ENCODE assay signal across 36 mouse cellular contexts in the genomic region with DNA sequence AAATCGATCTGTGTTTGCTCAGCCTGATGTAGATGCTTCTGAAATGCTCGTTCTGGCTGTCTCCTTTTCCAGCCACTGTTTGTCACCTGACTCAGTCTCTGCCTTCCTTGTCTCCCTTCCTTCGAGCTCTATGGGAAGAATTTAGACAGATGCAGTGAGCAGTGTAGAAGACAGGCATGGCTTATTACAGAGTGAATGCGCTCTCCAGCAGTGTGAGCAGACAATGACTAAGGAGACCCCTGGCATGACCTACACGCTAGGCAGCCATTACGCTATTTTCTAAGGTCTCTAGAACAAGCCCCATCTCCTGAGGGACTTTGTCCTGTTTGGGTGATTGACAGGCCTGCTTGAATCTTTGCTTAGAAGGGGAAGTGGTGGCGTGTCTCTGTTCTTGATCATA. TPM values are rescaled to one million over a fixed set of nuclear protein-coding genes. Genes with fewer than 3 reads are reported as not detected.
DNase-seq lines count a peak whose midpoint lies in the region; ATAC-seq and TF ChIP-seq lines count a peak whose summit lies in the region.
"Had no signal": no experiment of that assay in that cellular context is flagged by ENCODE, and none has a peak within 500 bp of the region (broad histone marks: within the 10 kb centered on the region; RNA-seq: fewer than 3 reads in every experiment).

No protein-coding gene starts in this region.

- no peak for DNase-seq in forebrain, embryonic 11.5 days (ENCODE audit: low spot score)
- DNase-seq in midbrain, embryonic 11.5 days (ENCODE audit: low spot score, missing footprints): peak; percentile 82
- no peak for DNase-seq in midbrain, embryonic 10.5 days (ENCODE audit: low spot score)
- DNase-seq in midbrain, embryonic 14.5 days: peak; percentile 41
- no peak for DNase-seq in left cerebral cortex, postnatal 14 days (ENCODE audit: low spot score in 2 of 2)
- no peak for DNase-seq in gastrocnemius, adult 2 months
- DNase-seq: adrenal gland, postnatal 36 days; cerebellum, adult 11 months; cerebellum, postnatal 10 days; gastrocnemius, postnatal 10 days; heart, adult 11 months; heart, postnatal 10 days; kidney, adult 18-20 months; liver; lung, postnatal 36 days; right cerebral cortex, postnatal 14 days; thymus, adult 2 months; thymus, postnatal 4 days had no signal

- H3K4me3 ChIP-seq in forebrain, embryonic 15.5 days: no peak overlapping the region
- no peak overlapping the region for H3K4me3 ChIP-seq in forebrain, embryonic 11.5 days (ENCODE audit: low read depth, low read length)
- no peak overlapping the region for H3K4me3 ChIP-seq in midbrain, embryonic 11.5 days (ENCODE audit: low read depth, low read length)
- H3K4me3 ChIP-seq in midbrain, embryonic 10.5 days: no peak overlapping the region
- H3K4me3 ChIP-seq in hindbrain, embryonic 13.5 days: no peak overlapping the region
- no peak overlapping the region for H3K4me3 ChIP-seq in midbrain, embryonic 14.5 days (replicated peaks; ENCODE audit: low read depth, low read length)
- H3K4me3 ChIP-seq in gastrocnemius, adult 2 months: no peak overlapping the region
- H3K4me3 ChIP-seq: embryonic facial prominence, embryonic 13.5 days; erythroblast, embryonic 14.5 days; heart, embryonic 12.5 days; limb, embryonic 10.5 days; liver, embryonic 15.5 days; lung, embryonic 15.5 days; myocyte had no signal

- ATAC-seq in forebrain, embryonic 15.5 days (replicated peaks): 0 out of 2 replicates have a peak, but pooled peaks have one; percentile 26
- no peak for ATAC-seq in forebrain, embryonic 11.5 days (replicated peaks; ENCODE audit: low FRiP score)
- ATAC-seq in midbrain, embryonic 11.5 days (ENCODE audit: low FRiP score): no peak
- peak; percentile 54; the same call in 1 of the 2 replicates for ATAC-seq in hindbrain, embryonic 13.5 days (ENCODE audit: low FRiP score)
- no peak for ATAC-seq in midbrain, embryonic 14.5 days (ENCODE audit: low FRiP score, low TSS enrichment)

- TF ChIP-seq CTCF in gastrocnemius, adult 2 months (IDR thresholded peaks at IDR 0.05): no peak

- H3K4me1 ChIP-seq in forebrain, embryonic 15.5 days: no peaks in the 10 kb centered on the region
- H3K4me1 ChIP-seq in forebrain, embryonic 11.5 days (replicated peaks; ENCODE audit: control insufficient read depth, insufficient read depth, low read length): 0 out of 2 replicates have a peak, but pooled peaks cover 4% of the 10 kb centered on the region
- H3K4me1 ChIP-seq in midbrain, embryonic 11.5 days (ENCODE audit: control insufficient read depth, insufficient read depth, low read length): 0 out of 2 replicates have a peak, but pooled peaks cover 3% of the 10 kb centered on the region
- H3K4me1 ChIP-seq in midbrain, embryonic 10.5 days: peaks cover 13% of the 10 kb centered on the region
- H3K4me1 ChIP-seq in hindbrain, embryonic 13.5 days (replicated peaks): peaks cover 10% of the 10 kb centered on the region
- H3K4me1 ChIP-seq in midbrain, embryonic 14.5 days (ENCODE audit: control insufficient read depth, insufficient read depth, low read length): 0 out of 2 replicates have a peak, but pooled peaks cover 7% of the 10 kb centered on the region
- H3K4me1 ChIP-seq: embryonic facial prominence, embryonic 13.5 days; heart, embryonic 12.5 days; liver, embryonic 15.5 days; lung, embryonic 15.5 days had no signal

- no peak overlapping the region for H3K4me2 ChIP-seq in forebrain, embryonic 15.5 days (replicated peaks)
- H3K4me2 ChIP-seq in forebrain, embryonic 11.5 days (ENCODE audit: low read depth, low read length, severe bottlenecking): no peak overlapping the region
- H3K4me2 ChIP-seq in midbrain, embryonic 11.5 days: no peak overlapping the region
- H3K4me2 ChIP-seq in hindbrain, embryonic 13.5 days: no peak overlapping the region
- H3K4me2 ChIP-seq in midbrain, embryonic 14.5 days (ENCODE audit: low read length): no peak overlapping the region
- H3K4me2 ChIP-seq: embryonic facial prominence, embryonic 13.5 days; heart, embryonic 12.5 days; liver, embryonic 15.5 days; lung, embryonic 15.5 days had no signal

- WGBS in forebrain, embryonic 15.5 days: 58% methylated on average over 7 of the region's 7 CpGs
- WGBS in forebrain, embryonic 11.5 days: 60% methylated on average over 7 of the region's 7 CpGs
- WGBS in midbrain, embryonic 11.5 days: 58% methylated on average over 7 of the region's 7 CpGs
- WGBS in midbrain, embryonic 10.5 days: 59% methylated on average over 7 of the region's 7 CpGs
- 43% methylated on average over 7 of the region's 7 CpGs for WGBS in hindbrain, embryonic 13.5 days
- WGBS in midbrain, embryonic 14.5 days: 40% methylated on average over 7 of the region's 7 CpGs

- no peaks in the 10 kb centered on the region for H3K27me3 ChIP-seq in forebrain, embryonic 15.5 days
- H3K27me3 ChIP-seq in forebrain, embryonic 11.5 days (ENCODE audit: control insufficient read depth, insufficient read depth, low read length): no peaks in the 10 kb centered on the region
- H3K27me3 ChIP-seq in midbrain, embryonic 11.5 days (ENCODE audit: control insufficient read depth, insufficient read depth, low read length): no peaks in the 10 kb centered on the region
- no peaks in the 10 kb centered on the region for H3K27me3 ChIP-seq in midbrain, embryonic 10.5 days (ENCODE audit: low read depth, poor library complexity, severe bottlenecking)
- H3K27me3 ChIP-seq in hindbrain, embryonic 13.5 days: no peaks in the 10 kb centered on the region
- no peaks in the 10 kb centered on the region for H3K27me3 ChIP-seq in midbrain, embryonic 14.5 days (ENCODE audit: control insufficient read depth, insufficient read depth, low read length)
- H3K27me3 ChIP-seq: embryonic facial prominence, embryonic 13.5 days; heart, embryonic 12.5 days; liver, embryonic 15.5 days; lung, embryonic 15.5 days had no signal

- H3K9me3 ChIP-seq in forebrain, embryonic 15.5 days: no peaks in the 10 kb centered on the region
- no peaks in the 10 kb centered on the region for H3K9me3 ChIP-seq in forebrain, embryonic 11.5 days (ENCODE audit: control insufficient read depth, low read length)
- no peaks in the 10 kb centered on the region for H3K9me3 ChIP-seq in midbrain, embryonic 11.5 days (ENCODE audit: control insufficient read depth, low read length)
- H3K9me3 ChIP-seq in midbrain, embryonic 10.5 days (replicated peaks): no peaks in the 10 kb centered on the region
- H3K9me3 ChIP-seq in hindbrain, embryonic 13.5 days: no peaks in the 10 kb centered on the region
- H3K9me3 ChIP-seq in midbrain, embryonic 14.5 days (ENCODE audit: control insufficient read depth, low read length): no peaks in the 10 kb centered on the region
- H3K9me3 ChIP-seq: embryonic facial prominence, embryonic 13.5 days; heart, embryonic 12.5 days; limb, embryonic 10.5 days; liver, embryonic 15.5 days; lung, embryonic 15.5 days had no signal

- no peak overlapping the region for H3K27ac ChIP-seq in forebrain, embryonic 15.5 days (replicated peaks)
- no peak overlapping the region for H3K27ac ChIP-seq in forebrain, embryonic 11.5 days (ENCODE audit: low read depth, low read length)
- H3K27ac ChIP-seq in midbrain, embryonic 11.5 days (ENCODE audit: low read depth, low read length): no peak overlapping the region
- H3K27ac ChIP-seq in midbrain, embryonic 10.5 days (replicated peaks): no peak overlapping the region
- no peak overlapping the region for H3K27ac ChIP-seq in hindbrain, embryonic 13.5 days
- H3K27ac ChIP-seq in midbrain, embryonic 14.5 days (replicated peaks; ENCODE audit: low read depth, low read length): no peak overlapping the region
- no peak overlapping the region for H3K27ac ChIP-seq in gastrocnemius, adult 2 months
- H3K27ac ChIP-seq: embryonic facial prominence, embryonic 13.5 days; kidney, postnatal 0 days; limb, embryonic 10.5 days; liver, embryonic 15.5 days; lung, embryonic 15.5 days; stomach, postnatal 0 days had no signal

- no peak overlapping the region for H3K9ac ChIP-seq in forebrain, embryonic 15.5 days (replicated peaks)
- H3K9ac ChIP-seq in forebrain, embryonic 11.5 days (ENCODE audit: low read length): no peak overlapping the region
- no peak overlapping the region for H3K9ac ChIP-seq in midbrain, embryonic 11.5 days (ENCODE audit: low read length)
- no peak overlapping the region for H3K9ac ChIP-seq in hindbrain, embryonic 13.5 days
- H3K9ac ChIP-seq in midbrain, embryonic 14.5 days (replicated peaks; ENCODE audit: low read length): no peak overlapping the region
- H3K9ac ChIP-seq: embryonic facial prominence, embryonic 13.5 days; heart, embryonic 12.5 days; liver, embryonic 15.5 days; lung, embryonic 15.5 days had no signal

- intact Hi-C loops in left cerebral cortex, postnatal 14 days (cut with DNase I): loop anchor here (5.0 kb wide), 1 partner anchor 76 kb away; no protein-coding TSS in a partner anchor
- intact Hi-C loops in gastrocnemius, adult 2 months (cut with DNase I): no loop called here

- no peaks in the 10 kb centered on the region for H3K36me3 ChIP-seq in forebrain, embryonic 15.5 days
- H3K36me3 ChIP-seq in forebrain, embryonic 11.5 days (ENCODE audit: control insufficient read depth, insufficient read depth, low read length): no peaks in the 10 kb centered on the region
- no peaks in the 10 kb centered on the region for H3K36me3 ChIP-seq in midbrain, embryonic 11.5 days (ENCODE audit: control insufficient read depth, insufficient read depth, low read length)
- no peaks in the 10 kb centered on the region for H3K36me3 ChIP-seq in midbrain, embryonic 10.5 days
- H3K36me3 ChIP-seq in hindbrain, embryonic 13.5 days: no peaks in the 10 kb centered on the region
- H3K36me3 ChIP-seq in midbrain, embryonic 14.5 days (ENCODE audit: control insufficient read depth, insufficient read depth, low read length): no peaks in the 10 kb centered on the region
- H3K36me3 ChIP-seq: embryonic facial prominence, embryonic 13.5 days; heart, embryonic 12.5 days; limb, embryonic 10.5 days; liver, embryonic 15.5 days; lung, embryonic 15.5 days had no signal

RNA-seq across cellular contexts. Expression of a gene that starts 20.7 kb away (rescaled TPM):
- polyA plus RNA-seq in forebrain, embryonic 15.5 days (2015; fragmentation: Nextera tagmentation; extraction: Ambion mirVana): not detected in 2 replicates
- polyA plus RNA-seq in forebrain, embryonic 11.5 days (2014; fragmentation: Nextera tagmentation; extraction: Ambion mirVana): 0.11 TPM in 1 of 2 replicates, not detected in the other
- not detected in 2 replicates for polyA plus RNA-seq in midbrain, embryonic 11.5 days (2014; fragmentation: Nextera tagmentation; extraction: Ambion mirVana)
- 0.05 TPM in 1 of 2 replicates, not detected in the other for polyA plus RNA-seq in midbrain, embryonic 10.5 days (2016; fragmentation: Nextera tagmentation; extraction: Ambion mirVana)
- not detected in 2 replicates for polyA plus RNA-seq in hindbrain, embryonic 13.5 days (2015; fragmentation: Nextera tagmentation; extraction: Ambion mirVana)
- polyA plus RNA-seq in midbrain, embryonic 14.5 days (2014; fragmentation: Nextera tagmentation; extraction: Ambion mirVana): not detected in 2 replicates
- total RNA-seq in left cerebral cortex, postnatal 14 days (2021): not detected
- total RNA-seq in gastrocnemius, adult 2 months (2021): not detected
- total RNA-seq: adrenal gland, adult 18-20 months; adrenal gland, postnatal 36 days; heart, postnatal 10 days; layer of hippocampus, adult 18-20 months; layer of hippocampus, postnatal 14 days; left cerebral cortex, adult 8-10 months; megakaryocyte-erythroid progenitor cell, adult 5-6 weeks; neutrophil, adult 5-6 weeks had no signal
- polyA plus RNA-seq: embryonic facial prominence, embryonic 13.5 days; erythroblast, embryonic 14.5 days; frontal cortex, adult 2 months; kidney, postnatal 0 days; limb, embryonic 10.5 days; liver, embryonic 15.5 days; stomach, postnatal 0 days had no signal

RNA-seq across cellular contexts. Expression of a gene that starts 24.0 kb away (rescaled TPM):
- 0.19 TPM in 1 of 2 replicates, not detected in the other for polyA plus RNA-seq in forebrain, embryonic 15.5 days (2015; fragmentation: Nextera tagmentation; extraction: Ambion mirVana)
- 0.08 and 0.12 TPM in 2 replicates for polyA plus RNA-seq in forebrain, embryonic 11.5 days (2014; fragmentation: Nextera tagmentation; extraction: Ambion mirVana)
- polyA plus RNA-seq in midbrain, embryonic 11.5 days (2014; fragmentation: Nextera tagmentation; extraction: Ambion mirVana): 0.15 TPM in 1 of 2 replicates, not detected in the other
- 0.10 and 0.25 TPM in 2 replicates for polyA plus RNA-seq in midbrain, embryonic 10.5 days (2016; fragmentation: Nextera tagmentation; extraction: Ambion mirVana)
- polyA plus RNA-seq in hindbrain, embryonic 13.5 days (2015; fragmentation: Nextera tagmentation; extraction: Ambion mirVana): 0.05 TPM in 1 of 2 replicates, not detected in the other
- polyA plus RNA-seq in midbrain, embryonic 14.5 days (2014; fragmentation: Nextera tagmentation; extraction: Ambion mirVana): 0.12 TPM in 1 of 2 replicates, not detected in the other
- total RNA-seq in left cerebral cortex, postnatal 14 days (2021): under 1 TPM in 1 of 2 experiments, not detected in 1; 0.15 TPM
- under 1 TPM; 0.10 to 0.11 TPM for total RNA-seq in gastrocnemius, adult 2 months (2021)
- total RNA-seq: adrenal gland, adult 18-20 months; layer of hippocampus, postnatal 14 days; megakaryocyte-erythroid progenitor cell, adult 5-6 weeks; neutrophil, adult 5-6 weeks had no signal
- polyA plus RNA-seq: erythroblast, embryonic 14.5 days; liver, embryonic 15.5 days; lung, embryonic 15.5 days; thymus, adult 2 months had no signal

RNA-seq across cellular contexts. Expression of a gene that starts 49.2 kb away (rescaled TPM):
- 20.9 and 21.4 TPM in 2 replicates for polyA plus RNA-seq in forebrain, embryonic 15.5 days (2015; fragmentation: Nextera tagmentation; extraction: Ambion mirVana)
- 53.3 and 53.6 TPM in 2 replicates for polyA plus RNA-seq in forebrain, embryonic 11.5 days (2014; fragmentation: Nextera tagmentation; extraction: Ambion mirVana)
- polyA plus RNA-seq in midbrain, embryonic 11.5 days (2014; fragmentation: Nextera tagmentation; extraction: Ambion mirVana): 41.1 and 46.3 TPM in 2 replicates
- polyA plus RNA-seq in midbrain, embryonic 10.5 days (2016; fragmentation: Nextera tagmentation; extraction: Ambion mirVana): 50.5 and 51.6 TPM in 2 replicates
- polyA plus RNA-seq in hindbrain, embryonic 13.5 days (2015; fragmentation: Nextera tagmentation; extraction: Ambion mirVana): 20.0 and 21.7 TPM in 2 replicates
- 11.8 and 16.4 TPM in 2 replicates for polyA plus RNA-seq in midbrain, embryonic 14.5 days (2014; fragmentation: Nextera tagmentation; extraction: Ambion mirVana)
- 10 to 100 TPM; 16.5 to 17.0 TPM for total RNA-seq in left cerebral cortex, postnatal 14 days (2021)
- 10 to 100 TPM; 34.0 to 41.1 TPM for total RNA-seq in gastrocnemius, adult 2 months (2021)

Comparison
In these comparisons a context has a peak if more than half of its experiments do, and no peak if none do; other contexts are left out.
1. ATAC-seq: peak in forebrain, embryonic 15.5 days (single experiment) and hindbrain, embryonic 13.5 days (single experiment); none in forebrain, embryonic 11.5 days (single experiment), midbrain, embryonic 11.5 days (single experiment) and midbrain, embryonic 14.5 days (single experiment).
2. DNase-seq: peak in midbrain, embryonic 11.5 days (single experiment) and midbrain, embryonic 14.5 days (single experiment); none in forebrain, embryonic 11.5 days (single experiment), midbrain, embryonic 10.5 days (single experiment), left cerebral cortex, postnatal 14 days (0 of 2) and gastrocnemius, adult 2 months (single experiment).